Mouse (Mus musculus) lung, embryonic 16.5 days (tissue): Measurements from ENCODE around the gene Uri1. TPM values are rescaled to one million over a fixed set of nuclear protein-coding genes. Genes with fewer than 3 reads are reported as not detected.

Source experiments
- ATAC-seq: fragments of 200-750 bp; cut with Nextera tagmentation; 2 replicates; pipeline ENCODE4 v1.8.0; 2017; ENCODE audit warnings: low read depth, mild to moderate bottlenecking, moderate library complexity
- H3K27ac ChIP-seq: fragments of 300-500 bp; sonication (generic); 2 replicates; pipeline ENCODE4 v1.5.1; 2014; ENCODE audit warnings: mild to moderate bottlenecking, control low read depth, low read length
- H3K27me3 ChIP-seq: fragments of 300-500 bp; sonication (generic); 2 replicates; pipeline ENCODE4 v1.6.1; 2014; ENCODE audit warnings: low read depth, low read length, mixed read lengths; ENCODE audit not compliant: control insufficient read depth, insufficient read depth
- H3K36me3 ChIP-seq: fragments of 300-500 bp; sonication (generic); 2 replicates; pipeline ENCODE4 v1.6.1; 2014; ENCODE audit warnings: low read length; ENCODE audit not compliant: control insufficient read depth, insufficient read depth
- H3K4me1 ChIP-seq: fragments of 300-500 bp; sonication (generic); replicated peaks from 2 replicates; pipeline ENCODE4 v1.6.1; 2014; ENCODE audit warnings: low read length, mixed read lengths; ENCODE audit not compliant: control insufficient read depth, insufficient read depth
- H3K4me2 ChIP-seq: fragments of 300-500 bp; sonication (generic); 2 replicates; pipeline ENCODE4 v1.6.1; 2014; ENCODE audit warnings: low read depth, low read length, control low read depth
- H3K4me3 ChIP-seq: fragments of 300-500 bp; sonication (generic); 2 replicates; pipeline ENCODE4 v1.5.1; 2014; ENCODE audit warnings: mild to moderate bottlenecking, low read length, control low read depth
- H3K9ac ChIP-seq: fragments of 300-500 bp; sonication (generic); 2 replicates; pipeline ENCODE4 v1.6.1; 2014; ENCODE audit warnings: low read length, control low read depth
- H3K9me3 ChIP-seq: fragments of 300-500 bp; sonication (generic); 2 replicates; pipeline ENCODE4 v1.6.1; 2016; ENCODE audit warnings: low read length; ENCODE audit not compliant: control insufficient read depth
- WGBS: fragments of 180-500 bp; shearing (Covaris S2); extraction: QIAGEN DNeasy Blood & Tissue Kit; methylation state at CpG from one replicate; pipeline ENCODE4 v1.1.7; 2014; 5-methylcytosine and 5-hydroxymethylcytosine counted together
- polyA plus RNA-seq: library from polyadenylated mRNA; unstranded; fragments of >200 nt; fragmentation: Nextera tagmentation; extraction: Ambion mirVana; gene quantifications from 2 replicates; pipeline ENCODE4 v1.2.1, GENCODE M21; 2015

Uri1 gene
- polyA plus RNA-seq, 1 experiment from 2014 or later, result 46.1 TPM

DNA sequence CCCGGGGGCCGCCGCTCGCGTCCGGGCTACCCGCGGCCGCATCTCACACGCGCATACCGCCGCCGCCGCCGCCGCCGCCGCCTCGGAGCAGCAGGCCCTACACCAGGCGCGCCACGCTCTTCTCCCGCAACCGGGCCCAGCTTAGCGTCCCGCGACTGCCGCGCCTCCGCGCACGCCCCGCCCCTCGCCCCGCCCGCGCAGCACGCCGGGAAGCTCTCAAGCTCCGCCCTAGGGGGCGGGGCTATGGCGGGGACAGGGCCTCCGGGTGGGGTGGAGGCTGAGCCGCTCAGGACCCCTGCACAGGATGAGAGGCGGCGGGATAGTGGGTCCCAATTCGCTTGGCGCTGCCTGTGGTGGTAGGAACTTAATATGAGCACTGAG is 4.0 kb downstream of the Uri1 start:
- Histone ChIP-seq H3K4me3 (peak overlapping the region; percentile 64), H3K4me2 (peak overlapping the region; percentile 68), H3K27ac (peak overlapping the region; percentile 82), H3K9ac (peak overlapping the region; percentile 78), H3K36me3 (no peaks in the 10 kb centered on the region), H3K4me1 (0 out of 2 replicates have a peak, but pooled peaks cover 5% of the 10 kb centered on the region), H3K9me3 (no peaks in the 10 kb centered on the region), H3K27me3 (no peaks in the 10 kb centered on the region)
- 0% methylated on average over 27 of the region's 49 CpGs for WGBS
- ATAC-seq, result peak; percentile 98

DNA sequence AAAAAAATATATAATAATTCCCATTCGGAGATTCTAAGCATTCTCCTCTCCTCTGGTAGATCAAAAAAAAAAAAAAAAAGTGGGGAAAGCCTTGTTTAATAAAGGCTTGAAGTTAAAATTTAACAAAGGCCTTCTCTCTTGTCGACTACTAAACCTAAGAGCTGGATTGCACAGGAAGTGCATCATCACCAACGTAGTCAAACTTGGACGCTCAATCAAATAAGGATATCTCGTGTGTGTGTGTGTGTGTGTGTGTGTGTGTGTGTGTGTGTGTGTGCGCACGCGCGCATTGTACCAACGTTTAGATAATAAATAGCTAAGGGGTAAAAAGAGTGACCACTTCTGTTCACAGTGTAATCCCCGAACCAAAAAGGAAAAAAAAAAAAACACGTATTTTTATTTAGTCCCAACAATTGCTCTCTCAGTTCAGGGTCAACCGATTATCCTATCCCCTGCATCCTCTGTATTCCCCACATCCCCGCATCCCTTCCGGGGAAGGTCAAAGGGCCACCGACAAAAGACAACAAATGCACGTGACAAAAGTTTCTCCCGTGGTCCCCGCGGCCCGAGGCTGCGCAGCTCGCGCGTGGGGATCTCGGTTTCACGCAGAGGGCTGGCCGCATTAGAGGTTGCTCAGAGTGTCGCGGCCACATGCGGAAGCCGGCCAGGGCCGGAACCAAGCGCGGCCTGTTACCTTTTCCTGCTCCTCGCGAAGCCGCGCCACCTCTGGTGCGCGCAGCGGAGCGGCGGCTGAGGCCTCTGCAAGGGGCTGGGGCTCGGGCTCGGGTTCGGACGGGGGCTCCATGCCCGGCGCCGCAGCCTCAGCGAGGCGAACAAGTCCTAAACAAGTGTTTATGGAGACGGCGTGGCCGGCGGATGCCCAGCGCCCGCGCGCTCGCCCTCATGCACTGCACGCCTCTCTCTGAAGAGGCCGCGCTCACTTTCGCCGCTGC is 4.7 kb downstream of the Uri1 start:
- Histone ChIP-seq H3K27ac (peak overlapping the region; percentile 82), H3K4me2 (peak overlapping the region; percentile 68), H3K4me3 (peak overlapping the region; percentile 64), H3K9me3 (no peaks in the 10 kb centered on the region), H3K4me1 (0 out of 2 replicates have a peak, but pooled peaks cover 8% of the 10 kb centered on the region), H3K9ac (peak overlapping the region; percentile 78), H3K36me3 (no peaks in the 10 kb centered on the region), H3K27me3 (no peaks in the 10 kb centered on the region)
- ATAC-seq, result peak; percentile 82
- under 1% methylated on average over 67 of the region's 67 CpGs for WGBS

DNA sequence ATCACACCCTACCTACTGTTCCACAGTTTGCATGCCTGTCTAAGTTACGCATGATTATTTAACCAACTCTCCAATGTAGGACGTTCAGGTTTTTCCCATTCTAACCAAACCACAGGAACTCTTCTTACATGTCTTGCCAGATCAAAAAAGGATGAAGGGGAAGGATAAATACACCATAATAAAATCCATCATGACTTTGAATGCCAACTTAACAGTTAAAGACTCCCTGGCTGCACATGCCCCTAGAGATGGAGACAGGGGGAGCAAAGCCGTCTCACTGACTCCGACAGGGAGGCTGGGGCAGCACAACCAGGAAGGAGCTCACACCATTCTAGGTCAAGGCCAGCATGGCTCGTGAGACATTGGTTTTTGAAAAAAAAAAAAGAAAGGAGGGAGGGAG is 8.0 kb downstream of the Uri1 start:
- 48% methylated on average over 5 of the region's 5 CpGs for WGBS
- Histone ChIP-seq H3K4me3 (no peak overlapping the region), H3K27ac (no peak overlapping the region), H3K9me3 (no peaks in the 10 kb centered on the region), H3K36me3 (no peaks in the 10 kb centered on the region), H3K4me1 (0 out of 2 replicates have a peak, but pooled peaks cover 8% of the 10 kb centered on the region), H3K9ac (no peak overlapping the region), H3K4me2 (no peak overlapping the region), H3K27me3 (no peaks in the 10 kb centered on the region)
- no peak for ATAC-seq

DNA sequence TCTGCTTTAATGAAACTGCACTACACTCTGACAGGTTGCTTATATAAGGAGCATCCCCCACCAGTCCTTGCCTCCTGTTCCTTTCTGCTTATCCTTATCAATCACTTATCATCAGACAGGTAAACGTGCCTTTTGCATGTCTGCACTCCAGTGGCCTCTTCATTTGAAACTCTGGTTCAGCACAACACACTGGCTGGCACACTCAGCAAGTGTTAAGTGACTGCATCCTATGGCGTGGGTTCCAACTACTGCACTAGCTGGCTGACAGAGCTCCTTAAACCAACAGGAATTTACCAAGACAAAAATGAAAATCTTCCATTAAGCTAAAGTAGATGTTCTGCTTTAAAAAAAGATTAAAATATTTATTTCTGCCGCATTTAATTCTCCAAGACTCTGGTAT is 9.4 kb downstream of the Uri1 start:
- H3K4me1 ChIP-seq, result 0 out of 2 replicates have a peak, but pooled peaks cover 11% of the 10 kb centered on the region
- no peak overlapping the region for H3K9ac ChIP-seq
- no peaks in the 10 kb centered on the region for H3K9me3 ChIP-seq
- H3K36me3 ChIP-seq, result no peaks in the 10 kb centered on the region
- WGBS, result 49% methylated on average over 3 of the region's 3 CpGs
- no peak overlapping the region for H3K4me3 ChIP-seq
- no peak overlapping the region for H3K27ac ChIP-seq
- no peak overlapping the region for H3K4me2 ChIP-seq
- ATAC-seq, result no peak
- H3K27me3 ChIP-seq, result no peaks in the 10 kb centered on the region

DNA sequence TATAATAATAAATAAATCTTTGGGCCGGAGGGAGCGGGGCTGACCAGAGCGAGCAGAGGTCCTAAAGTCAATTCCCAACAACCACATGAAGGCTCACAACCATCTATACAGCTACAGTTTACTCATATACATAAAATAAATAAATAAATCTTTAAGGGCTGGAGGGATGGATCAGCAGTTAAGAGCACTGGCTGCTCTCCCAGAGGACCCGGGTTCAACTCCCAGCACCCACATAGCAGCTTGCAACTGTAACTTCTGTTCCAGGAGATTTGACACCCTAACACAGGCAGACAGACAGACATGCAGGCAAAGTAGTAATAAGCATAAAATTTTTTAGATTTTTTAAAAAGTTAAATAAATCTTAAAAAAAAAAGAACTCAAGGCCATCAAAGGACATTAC is 10.5 kb downstream of the Uri1 start:
- Histone ChIP-seq H3K4me3 (no peak overlapping the region), H3K4me2 (no peak overlapping the region), H3K36me3 (no peaks in the 10 kb centered on the region), H3K27me3 (no peaks in the 10 kb centered on the region), H3K9me3 (no peaks in the 10 kb centered on the region), H3K27ac (no peak overlapping the region), H3K9ac (no peak overlapping the region), H3K4me1 (0 out of 2 replicates have a peak, but pooled peaks cover 10% of the 10 kb centered on the region)
- no peak for ATAC-seq
- 85% methylated on average over 4 of the region's 4 CpGs for WGBS

DNA sequence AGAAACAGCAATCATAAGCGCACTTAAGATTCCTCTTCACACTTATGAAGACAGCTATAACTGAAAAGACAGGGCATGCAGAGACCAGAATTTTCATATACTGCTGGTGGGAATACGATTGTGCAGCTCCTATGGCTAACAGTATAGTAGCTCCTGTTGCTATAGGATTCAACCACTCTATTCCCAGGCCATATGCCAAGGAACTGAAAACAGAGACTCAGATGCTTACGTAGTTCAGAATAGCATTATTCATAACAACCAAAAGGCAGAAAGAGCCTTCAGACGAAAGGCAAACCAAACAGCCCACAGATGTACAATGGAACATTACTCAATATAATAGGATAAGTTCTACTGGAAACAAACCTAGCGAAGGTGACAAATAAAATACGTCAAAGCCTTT is 15.0 kb downstream of the Uri1 start:
- WGBS, result 74% methylated on average over 6 of the region's 6 CpGs

DNA sequence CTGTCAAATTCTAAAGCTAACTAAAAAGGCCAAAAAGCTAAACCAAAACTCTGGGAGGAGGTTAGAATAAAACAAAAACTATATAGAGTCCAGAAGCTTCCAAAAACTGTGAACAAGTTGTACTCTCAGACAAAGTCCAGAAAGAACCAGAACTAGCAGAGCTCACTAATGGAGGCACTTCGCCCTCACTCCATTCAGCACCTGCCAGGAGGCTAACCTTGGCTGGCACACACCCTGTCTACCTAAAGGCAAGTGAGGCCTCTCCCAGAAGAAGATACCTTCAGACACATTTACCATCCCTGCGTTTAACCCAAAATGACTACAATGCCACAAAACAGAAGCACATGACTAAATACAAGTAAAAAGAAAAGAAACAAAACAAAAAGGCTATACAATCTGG is 20.9 kb downstream of the Uri1 start:
- H3K9ac ChIP-seq, result no peak overlapping the region
- H3K4me3 ChIP-seq, result no peak overlapping the region
- WGBS, result 88% methylated on average over 2 of the region's 2 CpGs
- no peak for ATAC-seq
- H3K4me1 ChIP-seq, result no peaks in the 10 kb centered on the region
- H3K4me2 ChIP-seq, result no peak overlapping the region
- H3K27me3 ChIP-seq, result no peaks in the 10 kb centered on the region
- H3K9me3 ChIP-seq, result no peaks in the 10 kb centered on the region
- H3K27ac ChIP-seq, result no peak overlapping the region
- no peaks in the 10 kb centered on the region for H3K36me3 ChIP-seq

More for the DNA sequence above, 15.0 kb downstream of the Uri1 start:
- no peak overlapping the region for H3K9ac ChIP-seq
- H3K36me3 ChIP-seq, result no peaks in the 10 kb centered on the region
- no peak for ATAC-seq
- H3K27me3 ChIP-seq, result no peaks in the 10 kb centered on the region
- H3K9me3 ChIP-seq, result no peaks in the 10 kb centered on the region
- H3K4me2 ChIP-seq, result no peak overlapping the region
- 0 out of 2 replicates have a peak, but pooled peaks cover 2% of the 10 kb centered on the region for H3K4me1 ChIP-seq
- no peak overlapping the region for H3K27ac ChIP-seq
- H3K4me3 ChIP-seq, result no peak overlapping the region

DNA sequence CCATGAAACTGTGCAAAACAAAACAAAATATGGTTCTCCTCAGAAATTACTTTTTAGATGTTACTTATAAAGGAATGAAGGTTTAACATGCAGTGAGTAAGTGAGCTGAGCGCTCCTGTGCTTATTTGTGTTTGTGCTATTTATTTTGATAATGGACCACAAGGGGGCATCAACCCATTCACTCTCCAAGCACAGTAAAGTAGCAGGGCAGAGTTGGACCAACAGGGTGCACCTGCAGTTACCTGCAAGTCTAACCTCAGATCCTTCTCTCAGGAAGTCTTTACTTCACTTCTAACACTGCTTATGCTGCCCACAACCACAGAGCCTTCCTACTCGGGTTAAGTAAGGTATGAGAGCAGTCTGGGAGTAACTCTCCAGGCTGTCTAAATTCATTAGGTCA is 23.7 kb downstream of the Uri1 start:
- Histone ChIP-seq H3K4me1 (no peaks in the 10 kb centered on the region), H3K4me3 (no peak overlapping the region), H3K36me3 (no peaks in the 10 kb centered on the region), H3K9ac (no peak overlapping the region), H3K9me3 (no peaks in the 10 kb centered on the region), H3K27me3 (no peaks in the 10 kb centered on the region), H3K27ac (no peak overlapping the region), H3K4me2 (no peak overlapping the region)
- ATAC-seq, result no peak
- WGBS, result 47% methylated on average over 2 of the region's 2 CpGs

DNA sequence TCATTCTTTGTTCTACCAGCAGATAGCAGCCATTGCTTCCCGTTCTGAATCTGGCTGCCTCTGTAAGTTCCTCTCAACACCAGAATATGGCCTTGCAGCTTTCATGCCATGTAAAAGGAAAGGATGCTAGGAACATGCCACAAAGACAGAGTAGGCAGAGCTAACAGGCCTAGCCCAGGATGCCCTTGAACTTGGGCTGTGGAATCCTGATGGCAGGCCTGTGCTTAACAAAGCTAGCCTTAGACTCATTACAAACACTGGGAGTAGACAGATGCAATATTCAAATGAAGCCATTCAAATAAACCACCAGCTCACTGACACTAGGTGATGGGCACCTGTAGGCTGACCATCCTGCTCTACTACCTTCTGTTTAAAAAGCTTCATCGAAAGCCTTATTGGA is 30.5 kb downstream of the Uri1 start:
- ATAC-seq, result no peak

More for the DNA sequence above, 30.5 kb downstream of the Uri1 start:
- no peaks in the 10 kb centered on the region for H3K27me3 ChIP-seq
- 95% methylated on average over 2 of the region's 2 CpGs for WGBS
- no peaks in the 10 kb centered on the region for H3K4me1 ChIP-seq
- no peak overlapping the region for H3K27ac ChIP-seq
- no peak overlapping the region for H3K9ac ChIP-seq
- H3K9me3 ChIP-seq, result no peaks in the 10 kb centered on the region
- H3K36me3 ChIP-seq, result no peaks in the 10 kb centered on the region
- H3K4me3 ChIP-seq, result no peak overlapping the region
- no peak overlapping the region for H3K4me2 ChIP-seq
